Mouse (Mus musculus): ENCODE data around the gene Golga7b. TPM values are rescaled to one million over a fixed set of nuclear protein-coding genes. Genes with fewer than 3 reads are reported as not detected.
A peak's percentile ranks its signal among the peaks of the same experiment; 100 is the strongest.

Golga7b gene
- polyA plus RNA-seq, 1 experiment from 2014 or later, result 0.30 TPM

DNA sequence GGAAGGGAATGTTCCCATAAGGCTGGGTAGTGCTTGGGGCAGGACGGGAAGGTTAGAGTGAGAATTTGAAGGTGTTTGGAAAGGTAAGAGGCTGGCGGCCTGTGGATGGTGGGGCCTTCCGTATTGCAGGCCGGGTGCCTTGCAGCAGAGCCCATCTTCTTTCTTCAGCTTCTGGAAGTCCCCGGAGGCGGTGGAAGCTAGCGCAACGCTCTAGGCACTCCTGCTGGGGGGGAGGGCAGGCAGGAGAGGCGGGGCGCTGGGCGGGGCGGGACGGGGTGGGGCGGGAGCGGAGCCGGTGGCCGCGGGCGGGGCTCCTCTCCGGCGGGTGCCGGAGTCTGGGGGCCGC is 8.0 kb downstream of the Golga7b start:
- no peak for ATAC-seq (replicated peaks; ENCODE audit: insufficient number of reproducible peaks, insufficient read depth, low FRiP score, low read depth)
- 3% methylated on average over 18 of the region's 23 CpGs for WGBS
- Histone ChIP-seq H3K4me3 (peak overlapping the region; percentile 33), H3K9me3 (replicated peaks) (no peaks in the 10 kb centered on the region), H3K9ac (no peak overlapping the region), H3K4me1 (replicated peaks) (peaks cover 5% of the 10 kb centered on the region), H3K4me2 (peak overlapping the region; percentile 64), H3K36me3 (no peaks in the 10 kb centered on the region), H3K27me3 (peaks cover 33% of the 10 kb centered on the region), H3K27ac (no peak overlapping the region)

- 4% methylated on average over 32 of the region's 42 CpGs for WGBS
- Histone ChIP-seq H3K9me3 (replicated peaks) (no peaks in the 10 kb centered on the region), H3K4me2 (peak overlapping the region; percentile 64), H3K36me3 (no peaks in the 10 kb centered on the region), H3K27ac (no peak overlapping the region), H3K9ac (no peak overlapping the region), H3K27me3 (peaks cover 34% of the 10 kb centered on the region), H3K4me3 (peak overlapping the region; percentile 33), H3K4me1 (replicated peaks) (peaks cover 5% of the 10 kb centered on the region)
- peak; percentile 76 for ATAC-seq (replicated peaks; ENCODE audit: insufficient number of reproducible peaks, insufficient read depth, low FRiP score, low read depth)
These were observed 8.6 kb downstream of the Golga7b start for GRCm38 (mm10) chr19:42255784-42256610.

DNA sequence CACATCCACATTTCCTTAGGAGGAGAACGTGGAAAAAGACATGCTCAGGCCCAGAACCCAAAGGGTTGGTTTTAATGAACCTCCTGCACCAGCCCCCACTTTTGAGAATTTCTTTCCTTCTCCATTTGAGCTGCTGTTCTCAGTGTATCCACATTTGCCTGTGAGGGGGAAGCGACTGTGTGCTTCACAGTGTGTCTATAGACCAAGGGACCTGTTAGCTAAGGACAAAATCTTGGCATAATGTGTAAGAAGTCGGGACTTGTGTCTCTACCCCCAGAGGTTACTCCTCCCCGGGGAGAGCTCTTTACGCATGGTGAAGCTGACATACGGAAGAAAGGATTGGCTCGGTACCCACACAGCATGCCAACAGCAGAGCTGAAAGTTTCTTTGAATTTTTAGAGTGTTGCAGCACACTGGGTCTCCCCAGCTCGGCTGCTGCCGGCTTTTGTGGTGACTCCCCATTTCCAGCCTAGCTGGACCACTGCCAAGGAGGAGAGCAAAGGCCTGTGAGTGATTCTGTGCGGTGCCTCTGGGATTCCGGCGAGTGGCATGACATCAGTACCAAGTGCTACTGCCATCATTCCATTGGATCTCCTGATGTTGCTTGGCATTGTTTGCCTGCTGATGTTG is 9.4 kb downstream of the Golga7b start:
- H3K27me3 ChIP-seq, result peaks cover 34% of the 10 kb centered on the region
- WGBS, result 81% methylated on average over 12 of the region's 12 CpGs
- no peaks in the 10 kb centered on the region for H3K9me3 ChIP-seq (replicated peaks)

DNA sequence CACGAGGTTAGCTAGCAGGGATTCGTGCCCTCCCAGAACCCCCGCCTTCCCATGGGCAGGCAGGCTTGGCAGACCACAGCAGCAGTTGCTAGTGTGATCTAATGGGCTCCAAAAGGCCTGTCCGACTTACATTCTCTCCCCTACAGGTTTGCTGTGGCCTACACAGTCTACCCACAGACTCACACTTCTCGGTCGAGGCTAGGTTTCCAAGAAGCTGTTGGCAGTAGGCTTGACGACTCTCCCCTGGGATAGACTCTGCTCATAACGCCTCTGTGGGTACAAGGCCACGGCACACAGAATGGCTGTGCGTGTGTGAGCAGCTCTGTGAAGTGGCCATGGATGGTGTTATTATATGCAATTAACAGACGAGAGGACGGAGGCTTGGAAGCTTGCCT is 9.9 kb downstream of the Golga7b start:
- Histone ChIP-seq H3K4me2 (no peak overlapping the region), H3K4me3 (no peak overlapping the region), H3K9ac (no peak overlapping the region), H3K9me3 (replicated peaks) (no peaks in the 10 kb centered on the region), H3K27me3 (peaks cover 34% of the 10 kb centered on the region), H3K36me3 (no peaks in the 10 kb centered on the region), H3K27ac (no peak overlapping the region), H3K4me1 (replicated peaks) (peaks cover 5% of the 10 kb centered on the region)
- WGBS, result 77% methylated on average over 12 of the region's 12 CpGs
- no peak for ATAC-seq (replicated peaks; ENCODE audit: insufficient number of reproducible peaks, insufficient read depth, low FRiP score, low read depth)

More for the DNA sequence above, 9.4 kb downstream of the Golga7b start:
- Histone ChIP-seq H3K4me3 (no peak overlapping the region), H3K4me1 (replicated peaks) (peaks cover 5% of the 10 kb centered on the region), H3K27ac (no peak overlapping the region), H3K4me2 (no peak overlapping the region), H3K36me3 (no peaks in the 10 kb centered on the region), H3K9ac (no peak overlapping the region)
- ATAC-seq (replicated peaks; ENCODE audit: insufficient number of reproducible peaks, insufficient read depth, low FRiP score, low read depth), result no peak

DNA sequence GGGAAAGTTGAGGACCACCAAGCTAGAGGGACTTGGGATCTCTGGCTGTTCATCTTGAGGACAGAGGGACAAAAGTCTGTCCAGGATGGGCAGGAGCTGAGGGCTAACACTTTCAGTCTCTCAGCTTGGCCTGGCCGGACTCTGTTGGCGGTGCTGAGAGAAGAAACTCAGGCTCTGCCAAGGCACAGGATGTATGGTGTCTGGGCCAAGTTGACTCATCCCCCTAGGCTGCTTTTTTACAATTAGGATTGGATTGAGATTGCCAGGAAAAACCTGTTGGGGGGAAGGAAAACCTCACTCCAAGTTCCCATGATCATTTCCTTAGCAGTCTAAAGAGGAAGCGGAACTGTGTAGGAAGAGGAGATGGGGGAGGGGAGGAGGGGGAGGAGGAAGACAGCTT is 10.7 kb downstream of the Golga7b start:
- H3K9me3 ChIP-seq (replicated peaks), result no peaks in the 10 kb centered on the region
- H3K36me3 ChIP-seq, result no peaks in the 10 kb centered on the region
- peaks cover 5% of the 10 kb centered on the region for H3K4me1 ChIP-seq (replicated peaks)
- H3K4me2 ChIP-seq, result no peak overlapping the region
- WGBS, result 74% methylated on average over 3 of the region's 3 CpGs
- peaks cover 34% of the 10 kb centered on the region for H3K27me3 ChIP-seq
- no peak overlapping the region for H3K27ac ChIP-seq
- ATAC-seq (replicated peaks; ENCODE audit: insufficient number of reproducible peaks, insufficient read depth, low FRiP score, low read depth), result no peak
- H3K9ac ChIP-seq, result no peak overlapping the region
- no peak overlapping the region for H3K4me3 ChIP-seq

DNA sequence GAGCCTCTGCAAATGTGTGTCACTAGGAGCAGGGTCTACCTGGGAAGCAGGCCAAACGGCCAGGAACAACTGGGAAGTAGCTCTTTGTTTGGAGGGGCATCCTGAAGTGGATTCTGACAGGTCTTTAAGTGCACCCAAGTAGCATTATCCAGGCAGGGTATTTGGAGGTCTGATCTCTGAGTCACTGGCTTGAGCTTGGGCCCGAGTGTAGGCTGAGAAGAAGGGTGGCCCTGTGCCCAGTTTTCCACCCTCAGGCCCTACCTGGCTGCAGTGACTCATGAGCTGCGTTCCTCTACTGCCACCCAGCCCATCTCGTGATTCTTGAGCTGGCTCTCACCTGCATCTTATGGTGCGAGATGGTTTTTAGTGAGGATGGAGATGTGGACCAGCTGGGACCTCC is 11.2 kb downstream of the Golga7b start:
- WGBS, result 59% methylated on average over 5 of the region's 5 CpGs
- Histone ChIP-seq H3K4me1 (replicated peaks) (peaks cover 5% of the 10 kb centered on the region), H3K27me3 (peaks cover 30% of the 10 kb centered on the region), H3K9me3 (replicated peaks) (no peaks in the 10 kb centered on the region), H3K4me2 (no peak overlapping the region), H3K27ac (no peak overlapping the region), H3K36me3 (no peaks in the 10 kb centered on the region), H3K4me3 (no peak overlapping the region), H3K9ac (no peak overlapping the region)
- no peak for ATAC-seq (replicated peaks; ENCODE audit: insufficient number of reproducible peaks, insufficient read depth, low FRiP score, low read depth)

DNA sequence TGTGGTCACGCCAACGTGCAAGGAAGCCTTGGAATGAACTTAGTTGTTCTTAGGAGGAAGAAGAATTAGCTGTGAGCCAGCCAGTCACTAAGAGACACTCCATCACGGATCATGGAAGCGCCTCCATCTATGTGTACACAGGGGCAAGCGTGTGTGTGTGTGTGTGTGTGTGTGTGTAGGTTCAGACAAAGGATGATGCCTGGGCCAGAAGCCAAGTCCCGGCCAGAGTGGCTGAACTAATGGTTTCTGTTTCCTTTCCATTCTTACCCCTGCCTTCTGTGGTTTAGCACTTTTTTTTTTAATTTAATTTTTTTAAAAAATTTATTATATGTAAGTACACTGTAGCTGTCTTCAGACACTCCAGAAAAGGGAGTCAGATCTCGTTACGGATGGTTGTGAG is 13.1 kb downstream of the Golga7b start:
- Histone ChIP-seq H3K27me3 (peaks cover 12% of the 10 kb centered on the region), H3K9me3 (replicated peaks) (no peaks in the 10 kb centered on the region), H3K4me1 (replicated peaks) (peaks cover 3% of the 10 kb centered on the region), H3K4me2 (no peak overlapping the region), H3K36me3 (no peaks in the 10 kb centered on the region), H3K9ac (no peak overlapping the region), H3K4me3 (no peak overlapping the region), H3K27ac (no peak overlapping the region)
- 69% methylated on average over 8 of the region's 8 CpGs for WGBS
- ATAC-seq (replicated peaks; ENCODE audit: insufficient number of reproducible peaks, insufficient read depth, low FRiP score, low read depth), result no peak

- peaks cover 3% of the 10 kb centered on the region; the same call in 1 of the 2 replicates for H3K4me1 ChIP-seq (replicated peaks)
- peaks cover 23% of the 10 kb centered on the region for H3K27me3 ChIP-seq
- no peak overlapping the region for H3K4me3 ChIP-seq
- H3K4me2 ChIP-seq, result no peak overlapping the region
- no peak for ATAC-seq (replicated peaks; ENCODE audit: insufficient number of reproducible peaks, insufficient read depth, low FRiP score, low read depth)
- H3K27ac ChIP-seq, result no peak overlapping the region
- WGBS, result 50% methylated on average over 3 of the region's 3 CpGs
- no peaks in the 10 kb centered on the region for H3K9me3 ChIP-seq (replicated peaks)
- no peak overlapping the region for H3K9ac ChIP-seq
- no peaks in the 10 kb centered on the region for H3K36me3 ChIP-seq
These were observed 16.1 kb downstream of the Golga7b start for GRCm38 (mm10) chr19:42263524-42263923.

DNA sequence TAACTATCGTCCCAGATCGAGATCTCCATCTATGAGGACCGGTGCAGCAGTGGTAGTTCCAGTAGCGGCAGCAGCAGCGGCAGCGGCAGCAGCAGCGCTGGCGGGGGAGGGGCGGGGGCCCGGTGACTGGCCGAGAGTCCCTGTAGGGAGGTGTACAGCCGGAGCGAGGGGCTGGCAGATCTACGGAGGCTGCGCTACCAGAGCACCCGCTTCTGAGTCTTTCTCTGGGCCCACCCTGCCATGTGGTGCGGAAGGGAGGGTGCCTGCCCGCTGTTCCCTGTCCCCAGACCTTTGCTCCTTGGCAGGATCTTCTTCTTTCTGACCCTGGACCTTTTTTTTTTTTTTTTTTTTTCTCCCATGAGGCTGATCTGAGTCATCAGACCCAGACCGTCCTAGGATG is 21.0 kb downstream of the Golga7b start:
- WGBS, result 1% methylated on average over 19 of the region's 19 CpGs
- Histone ChIP-seq H3K9ac (peak overlapping the region; percentile 38; the same call in 1 of the 2 replicates), H3K27ac (no peak overlapping the region), H3K36me3 (no peaks in the 10 kb centered on the region), H3K4me2 (peak overlapping the region; percentile 54), H3K27me3 (peaks cover 39% of the 10 kb centered on the region), H3K9me3 (replicated peaks) (no peaks in the 10 kb centered on the region), H3K4me1 (replicated peaks) (peaks cover 3% of the 10 kb centered on the region; the same call in 1 of the 2 replicates), H3K4me3 (peak overlapping the region; percentile 13; the same call in 1 of the 2 replicates)
- ATAC-seq (replicated peaks; ENCODE audit: insufficient number of reproducible peaks, insufficient read depth, low FRiP score, low read depth), result no peak

- H3K4me1 ChIP-seq (replicated peaks), result peaks cover 3% of the 10 kb centered on the region; the same call in 1 of the 2 replicates
- ATAC-seq (replicated peaks; ENCODE audit: insufficient number of reproducible peaks, insufficient read depth, low FRiP score, low read depth), result no peak
- no peaks in the 10 kb centered on the region for H3K9me3 ChIP-seq (replicated peaks)
- no peaks in the 10 kb centered on the region for H3K36me3 ChIP-seq
- H3K4me2 ChIP-seq, result no peak overlapping the region
- H3K9ac ChIP-seq, result no peak overlapping the region
- 51% methylated on average over 6 of the region's 6 CpGs for WGBS
- H3K27me3 ChIP-seq, result peaks cover 39% of the 10 kb centered on the region
- H3K27ac ChIP-seq, result no peak overlapping the region
- H3K4me3 ChIP-seq, result no peak overlapping the region
These were observed 22.7 kb downstream of the Golga7b start for GRCm38 (mm10) chr19:42270119-42270518.

GRCm38 (mm10) chr19:42271182-42271581 is 23.8 kb downstream of the Golga7b start:
- Histone ChIP-seq H3K4me2 (no peak overlapping the region), H3K4me3 (no peak overlapping the region), H3K27ac (no peak overlapping the region), H3K36me3 (no peaks in the 10 kb centered on the region), H3K9ac (no peak overlapping the region), H3K9me3 (replicated peaks) (no peaks in the 10 kb centered on the region), H3K4me1 (replicated peaks) (peaks cover 3% of the 10 kb centered on the region; the same call in 1 of the 2 replicates), H3K27me3 (peaks cover 39% of the 10 kb centered on the region)
- no peak for ATAC-seq (replicated peaks; ENCODE audit: insufficient number of reproducible peaks, insufficient read depth, low FRiP score, low read depth)
- 71% methylated on average over 7 of the region's 7 CpGs for WGBS
